Mouse (Mus musculus) hindlimb bud, embryonic 11.5 days (tissue): ENCODE results near the gene Rnf5.
A peak's percentile ranks its signal among the peaks of the same experiment; 100 is the strongest.

Experiments
- DNase-seq: peaks from one replicate; pipeline ENCODE4 v3.0.0-alpha.2; 2012; ENCODE audit warnings: low read depth, low spot score; ENCODE audit errors: extremely low spot score

Gene Rnf5

DNA sequence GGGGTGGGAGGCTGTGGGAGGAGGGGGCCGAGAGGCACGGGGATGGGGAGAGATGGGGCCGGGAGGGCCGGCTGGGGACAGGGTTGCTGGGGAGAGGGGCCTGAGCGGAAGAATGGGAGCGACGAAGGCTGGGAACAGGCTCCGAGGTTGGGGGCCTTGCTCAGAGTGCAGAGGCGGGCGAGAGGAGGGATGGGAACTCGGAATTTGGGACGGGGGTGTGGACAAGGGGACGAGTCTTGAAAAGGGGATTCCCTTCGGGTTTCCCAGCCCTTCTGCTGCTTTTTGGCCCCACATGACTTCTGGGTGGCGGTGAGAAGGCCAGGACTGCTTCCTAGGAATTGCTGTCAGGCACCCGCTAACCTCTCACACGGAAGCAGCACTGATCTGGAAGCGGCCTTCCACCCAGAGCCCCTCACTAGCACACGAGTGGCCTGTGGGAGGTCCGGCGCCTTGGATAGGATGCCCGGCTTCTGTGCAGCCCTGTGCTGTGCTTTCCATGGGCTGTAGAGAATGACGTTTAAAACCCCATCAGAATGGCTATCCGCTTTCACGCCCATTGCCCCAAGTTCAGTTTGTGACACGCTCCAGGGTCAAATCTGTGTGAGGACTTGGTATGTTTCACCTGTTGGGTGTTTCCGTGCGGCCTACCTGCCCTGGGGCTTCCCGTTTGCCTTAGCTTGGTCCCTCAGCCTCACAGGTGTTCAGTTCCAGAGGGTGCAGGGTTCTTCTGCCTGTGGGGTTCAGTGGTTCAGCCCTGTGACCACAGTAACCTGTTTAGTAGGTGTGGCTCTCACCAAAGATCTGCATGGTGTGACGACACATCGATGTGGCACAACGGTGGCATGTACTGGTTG lies 2.9 kb upstream of the Rnf5 start:
- DNase-seq = no peak

DNA sequence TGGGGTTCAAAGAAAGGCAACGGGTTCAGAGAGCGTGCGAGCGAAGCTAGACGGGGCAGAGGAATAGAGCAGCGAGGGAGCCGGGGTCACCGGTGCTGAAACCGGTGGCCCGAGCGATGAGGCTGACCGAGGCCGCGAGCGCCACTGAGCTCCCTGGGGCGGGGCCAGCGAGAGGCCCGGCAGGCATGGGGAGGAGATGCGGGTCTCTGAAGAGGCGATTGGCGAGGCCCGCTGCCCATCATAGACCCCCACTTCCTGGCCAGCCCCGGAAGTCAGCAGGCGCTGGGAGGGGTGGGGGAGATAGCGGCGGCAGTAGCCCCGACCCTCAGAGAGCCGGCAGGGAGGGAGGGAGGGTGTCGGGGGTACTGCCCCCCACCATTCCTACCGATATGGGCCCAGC lies 2.1 kb upstream of the Rnf5 start:
- DNase-seq = no peak

DNA sequence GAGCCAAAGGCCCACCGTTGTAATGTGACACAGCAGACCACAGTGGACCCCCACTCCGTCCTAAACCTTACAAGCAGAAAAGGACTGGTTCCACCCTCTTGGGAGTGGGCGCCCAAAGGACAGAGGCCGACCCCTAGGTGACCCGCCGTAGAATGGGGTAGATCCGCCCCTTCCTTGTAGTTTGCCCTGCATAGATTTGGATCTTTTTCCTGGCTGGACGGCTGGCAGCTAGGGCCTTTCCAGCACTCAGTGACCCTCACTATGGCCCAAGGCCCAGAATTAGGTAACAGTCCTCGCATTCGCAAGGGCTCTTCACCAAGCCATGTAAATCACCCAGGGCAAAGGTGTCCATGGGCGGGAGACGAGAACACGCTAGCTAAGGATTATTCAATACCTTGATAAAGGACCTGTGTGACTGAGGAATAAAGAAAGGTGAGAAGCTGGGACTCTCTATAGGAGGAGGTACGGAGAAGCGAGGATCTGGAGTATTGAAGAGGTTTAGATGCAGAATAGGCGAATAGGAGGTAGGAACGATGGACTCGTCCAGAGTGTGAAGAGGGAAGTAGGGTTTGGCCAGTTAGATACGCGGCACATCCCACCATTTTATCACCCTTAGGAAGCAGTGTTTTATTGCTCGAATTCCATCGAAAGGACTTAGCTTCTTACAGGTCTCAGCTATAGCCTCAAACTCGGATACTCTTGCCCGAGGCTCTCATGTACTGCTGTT lies 1.2 kb upstream of the Rnf5 start:
- no peak for DNase-seq

DNA sequence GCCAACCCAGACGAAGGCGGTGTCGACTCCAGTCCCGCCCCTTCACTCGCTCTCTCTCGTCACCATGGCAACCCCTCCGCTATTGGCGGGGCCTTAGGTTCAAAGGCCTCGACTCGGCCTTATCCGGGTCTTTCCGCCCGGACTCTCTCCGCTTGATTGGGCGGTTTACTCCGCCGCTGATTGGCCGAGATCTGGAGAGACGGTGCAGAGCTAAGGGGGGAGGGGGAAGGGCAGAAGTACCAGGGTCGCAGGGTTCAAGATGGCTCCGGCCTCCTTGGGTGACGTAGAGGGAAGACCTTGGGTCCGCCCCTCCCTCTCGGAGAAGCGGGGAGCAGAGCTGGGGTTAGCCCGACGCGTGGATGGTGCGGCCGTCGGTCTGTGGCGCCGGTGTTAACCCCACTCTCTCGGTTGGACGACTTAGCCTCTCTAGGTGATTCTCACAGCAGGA lies 595 bp upstream of the Rnf5 start, which contains the start of gene Agpat1:
Agpat1 (plus strand) TSS at position 202 of the 448 bp plus-strand sequence.
- peak; percentile 97 for DNase-seq

DNA sequence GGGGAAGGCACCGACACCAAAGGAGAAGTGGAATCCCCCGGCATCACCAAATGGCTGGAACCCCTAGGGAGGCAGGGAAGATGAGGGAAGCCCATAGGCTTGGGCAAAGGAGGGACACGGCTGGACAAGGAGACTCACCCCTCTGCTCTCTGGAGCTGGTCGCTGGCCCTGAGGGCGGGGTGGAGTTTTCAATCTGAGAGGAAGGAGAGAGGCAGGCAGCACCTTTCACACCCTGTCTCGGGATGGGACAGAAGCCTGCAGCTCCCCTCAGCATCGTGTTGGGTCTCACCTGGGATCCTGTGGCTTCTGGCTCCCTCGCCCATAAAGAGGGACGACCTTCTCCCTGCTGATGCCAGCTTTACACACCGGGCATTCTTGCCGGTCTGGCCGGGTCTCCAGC lies 1.7 kb downstream of the Rnf5 start:
- no peak for DNase-seq

DNA sequence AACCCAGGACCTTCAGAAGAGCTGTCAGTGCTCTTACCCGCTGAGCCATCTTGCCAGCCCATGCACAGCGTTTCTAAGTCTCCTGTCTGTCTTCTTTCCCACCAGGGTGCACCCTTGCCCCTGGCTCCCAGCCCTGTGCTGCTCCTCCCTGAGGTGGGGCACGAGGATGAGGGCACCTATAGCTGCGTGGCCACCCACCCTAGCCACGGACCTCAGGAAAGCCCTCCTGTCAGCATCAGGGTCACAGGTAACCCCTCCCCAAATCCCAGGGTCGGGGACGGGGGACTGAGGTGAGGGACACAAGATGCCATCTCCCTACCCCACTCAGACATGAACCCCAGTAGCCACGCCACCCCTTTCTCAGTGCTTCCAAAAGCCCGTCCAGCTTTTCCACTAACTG lies 3.6 kb downstream of the Rnf5 start:
- DNase-seq = no peak

DNA sequence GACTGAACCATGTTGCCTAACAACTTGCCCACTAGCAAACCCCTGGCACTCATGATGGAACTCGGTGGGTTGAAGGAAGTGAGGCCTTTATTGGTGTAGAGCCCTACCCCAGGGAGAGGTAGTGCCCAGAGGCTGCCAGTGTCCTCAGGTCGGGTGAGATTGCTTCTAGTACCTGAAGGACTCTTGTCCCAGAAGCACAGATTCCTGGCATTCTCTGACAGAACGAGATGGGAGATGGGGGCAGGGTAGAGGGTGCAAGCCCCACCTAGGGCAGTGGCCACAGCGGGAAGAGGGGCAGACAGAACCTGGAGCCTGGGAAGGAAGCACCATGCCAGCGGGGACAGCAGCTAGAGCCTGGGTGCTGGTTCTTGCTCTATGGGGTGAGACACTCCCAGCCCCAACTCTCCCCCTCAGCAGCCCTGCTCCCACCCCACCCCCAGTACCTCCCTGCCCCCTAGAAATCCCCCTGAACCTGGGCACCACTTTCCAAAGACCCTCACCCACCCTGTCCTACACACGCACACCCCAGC lies 5.9 kb downstream of the Rnf5 start, which contains the start of gene Ager:
Ager (plus strand) TSS at position 297 of the 530 bp plus-strand sequence.
- no peak for DNase-seq

DNA sequence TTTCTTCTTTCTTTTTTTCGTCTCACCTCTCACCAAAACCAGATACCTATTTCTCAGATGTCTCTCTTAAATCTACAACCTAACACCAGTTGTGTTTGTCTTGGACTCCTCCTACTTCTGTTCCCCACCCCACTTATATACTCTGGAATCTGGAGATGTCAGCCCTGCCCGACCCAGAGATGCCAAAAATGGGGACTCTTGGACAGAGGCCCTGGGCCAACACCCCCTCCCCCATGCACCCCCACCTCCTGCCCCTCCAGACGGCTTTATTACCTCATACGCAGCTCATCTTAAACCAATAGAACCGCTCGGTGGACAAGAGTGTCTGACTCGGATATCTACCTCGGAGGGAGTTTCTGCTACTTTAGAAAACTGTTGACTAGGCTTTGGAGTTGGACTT lies 7.4 kb downstream of the Rnf5 start:
- no peak for DNase-seq

DNA sequence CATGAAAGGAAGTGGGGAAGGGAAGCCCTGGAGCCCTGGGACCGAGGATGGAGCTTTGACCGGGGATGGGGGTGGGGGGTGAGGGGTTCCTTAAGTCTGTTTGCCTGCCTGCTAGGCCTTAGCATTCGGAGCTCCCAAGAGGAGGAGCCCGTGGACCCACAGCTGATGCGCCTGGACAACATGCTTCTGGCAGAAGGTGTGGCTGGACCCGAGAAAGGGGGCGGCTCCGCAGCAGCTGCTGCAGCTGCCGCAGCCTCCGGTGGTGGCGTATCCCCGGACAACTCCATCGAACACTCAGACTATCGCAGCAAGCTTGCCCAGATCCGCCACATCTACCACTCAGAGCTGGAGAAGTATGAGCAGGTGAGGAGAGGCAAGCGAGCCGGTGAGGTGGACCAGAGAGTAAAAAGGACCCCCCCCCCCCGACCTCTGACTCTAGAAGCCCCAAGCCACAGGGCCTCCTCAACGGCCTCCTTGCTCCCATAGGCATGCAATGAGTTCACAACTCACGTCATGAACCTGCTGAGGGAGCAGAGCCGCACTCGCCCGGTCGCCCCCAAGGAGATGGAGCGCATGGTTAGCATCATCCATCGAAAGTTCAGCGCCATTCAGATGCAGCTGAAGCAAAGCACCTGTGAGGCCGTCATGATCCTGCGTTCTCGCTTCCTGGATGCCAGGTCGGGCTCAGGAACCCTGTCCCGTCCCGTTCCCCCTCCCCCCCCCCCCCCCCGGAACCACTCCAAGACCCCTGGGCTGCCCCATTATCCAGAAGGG lies 9.6 kb downstream of the Rnf5 start:
- no peak for DNase-seq

DNA sequence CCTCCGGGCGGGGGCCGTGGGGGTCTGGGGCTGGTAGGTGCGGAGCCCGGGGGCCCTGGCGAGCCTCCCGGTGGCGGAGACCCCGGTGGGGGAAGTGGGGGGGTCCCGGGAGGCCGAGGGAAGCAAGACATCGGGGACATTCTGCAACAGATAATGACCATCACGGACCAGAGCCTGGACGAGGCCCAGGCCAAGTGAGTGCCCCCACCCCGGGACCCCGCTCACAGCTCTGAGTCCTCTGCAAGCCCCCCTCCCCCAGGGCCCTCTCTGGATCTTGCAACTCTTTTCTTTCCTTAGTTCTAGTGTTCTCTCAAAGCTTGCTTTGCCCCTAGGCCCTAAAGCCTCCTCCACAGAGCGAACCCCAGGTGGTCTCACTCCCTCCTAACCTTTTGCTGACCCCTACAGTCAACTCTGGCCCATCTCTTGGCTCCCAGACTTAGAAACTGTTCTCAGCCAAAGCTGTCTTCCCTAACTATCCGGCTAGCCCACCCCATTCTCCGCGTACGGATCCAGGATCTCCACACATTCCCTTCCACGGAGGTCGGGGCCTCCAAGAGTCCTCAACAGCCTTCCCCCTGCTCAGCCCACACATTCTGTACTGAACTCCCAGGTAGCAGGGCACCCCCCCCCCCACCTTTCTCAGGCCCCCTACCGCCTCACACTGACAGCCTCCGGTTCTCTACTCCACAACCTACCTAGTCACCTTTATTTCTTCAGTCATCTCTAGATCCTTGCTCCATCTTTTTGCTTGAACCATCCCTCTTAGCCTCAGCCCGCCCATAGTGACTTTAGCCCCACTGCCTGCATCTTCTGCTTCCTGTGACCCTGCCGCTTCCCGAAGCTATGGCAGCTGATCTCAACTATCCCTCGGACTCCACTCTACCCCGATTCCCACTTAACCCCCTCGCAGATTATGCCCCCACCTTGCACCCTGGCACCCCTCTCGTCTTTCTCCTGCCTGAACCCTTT lies 10.6 kb downstream of the Rnf5 start:
- DNase-seq = no peak

DNA sequence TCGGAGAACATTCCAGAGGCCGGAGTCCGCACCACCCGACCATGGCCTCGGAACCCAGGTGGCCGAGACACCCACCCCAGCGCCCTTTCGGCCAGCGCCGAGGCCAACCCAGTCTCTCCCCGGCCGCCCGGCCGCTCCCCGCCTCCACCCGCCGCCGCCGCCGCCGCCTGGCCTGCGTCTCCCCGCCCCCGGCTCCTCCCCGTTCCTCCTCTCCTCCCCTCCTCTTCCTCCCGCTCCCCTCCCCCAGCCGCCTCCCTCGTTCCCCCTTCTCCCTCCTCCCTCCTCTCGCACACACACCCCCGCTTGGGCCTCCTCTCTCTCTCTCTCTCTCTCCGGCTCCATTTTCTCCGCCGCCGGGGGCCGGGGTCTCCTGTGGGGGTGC lies 11.5 kb downstream of the Rnf5 start:
- DNase-seq = no peak

DNA sequence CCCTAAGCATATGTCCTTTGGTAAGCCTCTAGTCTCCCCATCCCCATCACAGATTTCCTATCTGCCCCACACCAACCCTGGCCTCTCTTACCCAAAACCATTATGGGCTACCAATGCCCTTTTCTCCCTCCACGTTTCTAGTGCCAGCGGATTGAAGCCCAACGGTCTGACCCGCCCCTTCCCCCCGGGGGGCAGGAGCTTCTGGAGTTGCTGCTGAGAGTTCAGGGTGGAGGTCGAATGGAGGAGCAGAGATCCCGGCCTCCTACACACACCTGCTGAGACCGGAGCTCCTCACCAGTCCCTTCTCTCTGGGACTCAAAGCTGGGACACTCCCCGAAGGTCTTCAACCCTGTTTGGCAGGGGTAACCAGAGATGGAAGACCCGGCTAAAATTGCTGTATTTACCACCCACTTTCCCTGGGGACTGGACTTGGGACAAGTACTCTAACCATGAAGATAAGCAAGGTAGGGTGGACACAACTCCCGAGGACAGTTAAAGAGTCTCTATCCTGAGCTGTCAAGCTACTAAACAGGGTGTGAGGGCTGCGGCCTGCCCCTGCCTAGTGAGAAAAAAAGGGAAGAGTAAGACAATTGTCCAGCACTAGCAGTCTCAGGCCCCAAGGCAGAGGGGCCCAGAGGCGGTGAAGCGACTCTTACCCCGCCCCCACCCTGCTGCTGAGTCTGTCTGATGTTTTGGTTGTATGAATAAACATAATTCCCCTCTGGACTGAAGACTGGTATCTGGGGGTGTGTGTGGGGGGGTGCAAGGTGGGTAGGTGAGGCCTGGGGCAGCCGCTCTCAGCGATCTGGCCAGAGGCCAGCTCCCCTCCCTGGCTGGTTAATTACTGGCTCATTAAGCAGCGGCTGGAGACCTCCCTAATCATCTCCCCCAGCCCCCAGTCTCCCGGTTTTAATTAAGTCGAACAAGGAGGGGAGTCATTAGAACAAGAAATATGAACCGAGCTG lies 12.2 kb downstream of the Rnf5 start, which contains the start of gene Pbx2:
Pbx2 (plus strand) TSS at position 238 of the 965 bp plus-strand sequence.
- DNase-seq = no peak

DNA sequence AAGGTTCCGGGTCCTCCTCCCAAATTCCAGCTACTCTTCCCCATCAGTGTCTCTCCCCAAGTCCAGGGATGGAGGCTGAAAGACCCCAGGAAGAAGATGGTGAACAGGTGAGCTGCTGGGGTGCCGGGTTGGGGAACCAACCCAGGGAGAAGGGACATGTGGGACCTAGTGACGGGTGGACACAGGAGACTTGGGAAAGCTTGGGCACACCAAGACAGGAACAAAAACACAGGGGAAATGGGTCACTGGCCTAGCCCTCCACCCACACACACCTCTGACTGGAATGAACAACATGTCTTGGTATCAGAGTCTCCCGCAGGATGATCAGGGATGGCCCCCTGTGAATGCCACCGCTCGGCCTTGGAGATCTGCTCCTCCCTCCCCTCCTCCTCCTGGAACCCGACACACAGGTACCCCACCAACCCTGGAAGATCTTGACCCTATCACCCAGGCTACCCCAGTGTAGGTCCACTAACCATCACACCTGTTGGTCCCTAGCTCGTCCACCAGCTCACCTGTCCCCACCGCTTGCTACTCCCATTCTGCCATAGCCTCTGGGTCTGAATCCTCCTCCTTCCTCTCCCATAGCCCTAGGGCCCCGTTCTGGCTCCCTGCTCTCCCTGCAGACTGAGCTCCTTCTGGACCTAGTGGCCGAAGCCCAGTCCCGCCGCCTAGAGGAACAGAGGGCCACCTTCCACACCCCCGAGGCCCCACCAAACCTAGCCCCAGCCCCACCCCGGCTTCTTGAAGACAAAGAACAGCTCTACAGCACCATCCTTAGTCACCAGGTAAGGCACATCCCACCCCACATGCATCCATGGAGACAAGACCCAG lies 13.1 kb downstream of the Rnf5 start:
- no peak for DNase-seq

DNA sequence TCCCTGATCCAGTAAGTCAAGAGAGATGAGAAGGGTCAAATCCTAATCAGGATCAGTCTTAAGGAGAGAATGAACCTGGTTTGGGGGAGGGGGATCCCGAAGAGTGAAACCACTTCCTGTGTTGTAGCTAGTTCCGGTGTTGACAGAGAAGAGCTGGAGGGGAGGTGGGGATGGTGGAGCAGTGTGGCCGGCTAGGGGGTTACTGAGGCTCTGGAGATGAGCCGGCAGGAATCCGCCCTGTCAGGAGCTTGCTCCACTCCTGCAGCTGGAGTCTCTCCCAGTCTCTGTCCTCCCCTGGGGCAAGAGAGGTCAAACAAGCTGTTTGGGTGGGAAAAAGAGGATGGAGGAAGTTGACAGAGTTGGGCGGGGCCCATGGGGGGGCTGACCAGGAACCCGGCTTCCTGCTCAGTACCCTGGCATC lies 13.8 kb downstream of the Rnf5 start, which contains the start of gene Gpsm3:
Gpsm3 (plus strand) TSS at position 126 of the 421 bp plus-strand sequence.
- no peak for DNase-seq

DNA sequence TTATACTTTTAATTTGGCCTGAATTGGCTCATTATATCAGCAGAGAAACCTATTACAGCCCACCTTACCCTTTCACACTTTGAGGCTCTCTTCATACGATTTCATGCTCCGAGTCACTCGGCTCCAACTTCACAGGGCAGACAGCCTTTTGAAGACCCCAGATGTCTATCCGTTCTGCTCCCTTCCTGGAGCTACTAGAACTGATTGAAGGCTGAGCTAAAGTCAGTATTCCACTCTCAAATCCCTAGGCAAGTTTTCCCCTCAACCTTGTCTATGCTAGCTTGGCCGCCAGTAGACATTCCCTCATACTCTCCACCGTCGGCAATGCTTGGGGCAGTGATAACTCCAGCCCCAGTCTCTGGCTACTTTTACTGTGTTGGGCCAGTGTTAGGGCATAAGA lies 14.3 kb downstream of the Rnf5 start:
- DNase-seq = no peak

DNA sequence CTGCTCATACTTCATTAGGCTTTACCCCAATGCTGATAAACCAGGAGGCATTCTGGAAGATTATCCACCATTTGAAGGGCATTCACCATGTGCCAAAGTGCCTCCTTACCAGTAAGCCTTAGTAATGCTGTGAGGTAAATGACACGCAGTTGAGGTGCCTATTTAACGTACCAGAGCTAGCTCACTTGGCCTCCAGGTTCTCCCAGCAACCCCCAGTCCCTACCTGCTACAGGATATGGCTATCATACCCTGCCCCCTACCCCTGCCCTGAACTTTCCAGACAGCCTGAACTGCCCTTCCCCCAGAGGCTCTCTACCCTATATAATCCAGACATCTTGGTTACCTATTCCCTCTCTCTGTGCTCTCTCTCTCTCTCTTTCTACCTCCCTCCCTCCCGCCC lies 14.7 kb downstream of the Rnf5 start:
- DNase-seq = no peak

DNA sequence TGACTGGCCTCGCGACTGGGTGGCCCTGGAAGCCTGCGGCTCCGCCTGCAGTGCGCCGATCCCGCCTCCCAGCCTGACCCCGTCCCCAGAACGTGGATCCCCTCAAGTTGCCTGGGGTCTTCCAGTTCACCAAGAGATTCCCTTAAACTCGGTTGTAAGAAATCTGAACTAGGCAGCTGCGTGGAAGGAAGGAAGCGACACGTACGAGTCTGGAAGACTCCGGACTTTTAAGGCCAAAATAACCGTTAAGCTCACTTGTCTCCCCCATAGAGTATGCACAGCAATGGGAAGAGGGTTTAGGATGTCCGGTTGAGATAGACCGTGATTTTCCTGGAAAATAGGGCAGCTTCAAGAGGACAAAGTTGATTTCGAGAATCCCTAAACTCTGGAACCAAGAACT lies 15.7 kb downstream of the Rnf5 start:
- no peak for DNase-seq

DNA sequence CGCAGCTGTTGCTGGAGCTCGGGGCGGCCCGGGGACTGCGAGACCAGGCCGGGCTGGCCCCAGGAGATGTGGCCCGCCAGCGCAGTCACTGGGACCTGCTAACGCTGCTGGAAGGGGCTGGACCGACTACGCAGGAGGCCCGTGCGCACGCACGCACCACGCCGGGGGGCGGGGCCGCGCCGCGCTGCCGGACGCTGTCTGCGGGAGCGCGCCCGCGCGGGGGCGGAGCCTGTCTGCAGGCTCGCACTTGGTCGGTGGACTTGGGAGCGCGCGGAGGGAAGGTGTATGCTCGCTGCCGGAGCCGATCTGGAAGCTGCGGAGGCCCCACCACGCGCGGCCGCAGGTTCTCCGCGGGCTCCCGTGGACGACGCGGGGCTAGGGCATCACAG lies 16.1 kb downstream of the Rnf5 start:
- DNase-seq = no peak
